Mouse (Mus musculus) midbrain, embryonic 16.5 days (tissue): Measurements from ENCODE around the gene Ifi202b. TPM values are rescaled to one million over a fixed set of nuclear protein-coding genes. Genes with fewer than 3 reads are reported as not detected.
"Not testable (repeated sequence)": the region's sequence is repeated elsewhere in the genome, so short reads cannot be mapped to it uniquely, and the experiment has no call there.

Experiments
- ATAC-seq: fragments of 200-750 bp; cut with Nextera tagmentation; 2 replicates; pipeline ENCODE4 v1.8.0; 2017; ENCODE audit warnings: moderate TSS enrichment
- H3K27ac ChIP-seq: fragments of 300-500 bp; sonication (generic); 2 replicates; pipeline ENCODE4 v1.5.1; 2014; ENCODE audit warnings: mild to moderate bottlenecking, low read length, mixed read lengths
- H3K27me3 ChIP-seq: fragments of 300-500 bp; sonication (generic); 2 replicates; pipeline ENCODE4 v1.6.1; 2014; ENCODE audit warnings: low read depth, low read length, mixed read lengths; ENCODE audit not compliant: control insufficient read depth, insufficient read depth
- H3K36me3 ChIP-seq: fragments of 300-500 bp; sonication (generic); 2 replicates; pipeline ENCODE4 v1.6.1; 2014; ENCODE audit warnings: mild to moderate bottlenecking, low read length, moderate library complexity, mixed read lengths; ENCODE audit not compliant: control insufficient read depth, insufficient read depth
- H3K4me1 ChIP-seq: fragments of 300-500 bp; sonication (generic); 2 replicates; pipeline ENCODE4 v1.6.1; 2014; ENCODE audit warnings: mild to moderate bottlenecking, low read length, mixed read lengths; ENCODE audit not compliant: control insufficient read depth, insufficient read depth
- H3K4me2 ChIP-seq: fragments of 300-500 bp; sonication (generic); 2 replicates; pipeline ENCODE4 v1.6.1; 2014; ENCODE audit warnings: mild to moderate bottlenecking, low read length, mixed read lengths
- H3K4me3 ChIP-seq: fragments of 300-500 bp; sonication (generic); 2 replicates; pipeline ENCODE4 v1.5.1; 2014; ENCODE audit warnings: low read depth, mild to moderate bottlenecking, low read length, moderate library complexity, mixed read lengths
- H3K9ac ChIP-seq: fragments of 300-500 bp; sonication (generic); 2 replicates; pipeline ENCODE4 v1.6.1; 2014; ENCODE audit warnings: low read depth, low read length, mixed read lengths
- H3K9me3 ChIP-seq: fragments of 300-500 bp; sonication (generic); replicated peaks from 2 replicates; pipeline ENCODE4 v1.6.1; 2014; ENCODE audit warnings: mild to moderate bottlenecking, low read length, mixed read lengths; ENCODE audit not compliant: control insufficient read depth, poor library complexity, severe bottlenecking
- WGBS: fragments of 180-500 bp; shearing (Covaris S2); extraction: QIAGEN DNeasy Blood & Tissue Kit; methylation state at CpG from one replicate; pipeline ENCODE4 v1.1.7; 2014; 5-methylcytosine and 5-hydroxymethylcytosine counted together
- polyA plus RNA-seq: library from polyadenylated mRNA; unstranded; fragments of >200 nt; fragmentation: Nextera tagmentation; extraction: Ambion mirVana; gene quantifications from 2 replicates; pipeline ENCODE4 v1.2.1, GENCODE M21; 2015

Gene Ifi202b
- polyA plus RNA-seq, 1 experiment from 2014 or later = 0.10 TPM

GRCm38 (mm10) chr1:173914559-173914958 lies 68.0 kb downstream of the Ifi202b start:
- Histone ChIP-seq H3K9me3 (no peaks in the 10 kb centered on the region), H3K36me3 (no peaks in the 10 kb centered on the region), H3K9ac (no peak overlapping the region), H3K27ac (no peak overlapping the region), H3K27me3 (no peaks in the 10 kb centered on the region), H3K4me2 (no peak overlapping the region), H3K4me1 (no peaks in the 10 kb centered on the region), H3K4me3 (no peak overlapping the region)
- no peak for ATAC-seq
- WGBS = 86% methylated on average over 2 of the region's 2 CpGs

- H3K27me3 ChIP-seq, H3K27ac ChIP-seq, H3K4me1 ChIP-seq, H3K9ac ChIP-seq, H3K4me2 ChIP-seq, H3K9me3 ChIP-seq, ATAC-seq, H3K36me3 ChIP-seq, H3K4me3 ChIP-seq: not testable (repeated sequence)
Observed at GRCm38 (mm10) chr1:173913256-173913791, 69.2 kb downstream of the Ifi202b start.

Other genes starting within 250 kb of the Ifi202b start
- gene Ifi207, start 241.0 kb downstream of the Ifi202b start, polyA plus RNA-seq = 0.16 and 0.24 TPM in 2 replicates
- 0.13 and 0.50 TPM in 2 replicates for gene Ifi204, start 215.8 kb downstream of the Ifi202b start, polyA plus RNA-seq
- gene Ifi211, start 69.7 kb downstream of the Ifi202b start, polyA plus RNA-seq = 0.24 and 0.45 TPM in 2 replicates
- gene Mndal, start 40.3 kb downstream of the Ifi202b start, polyA plus RNA-seq = 1.1 and 1.2 TPM in 2 replicates
- gene Ifi203, start 40.1 kb downstream of the Ifi202b start, polyA plus RNA-seq = 0.35 and 0.47 TPM in 2 replicates
- gene Ifi205, start 49.1 kb upstream of the Ifi202b start, polyA plus RNA-seq = not detected in 2 replicates
- gene Olfr433, start 58.0 kb upstream of the Ifi202b start, polyA plus RNA-seq = not detected in 2 replicates
- gene Olfr432, start 66.5 kb upstream of the Ifi202b start, polyA plus RNA-seq = not detected in 2 replicates
- gene Olfr430, start 83.9 kb upstream of the Ifi202b start, polyA plus RNA-seq = not detected in 2 replicates
- gene Olfr429, start 101.6 kb upstream of the Ifi202b start, polyA plus RNA-seq = not detected in 2 replicates
- not detected in 2 replicates for gene Olfr427, start 114.1 kb upstream of the Ifi202b start, polyA plus RNA-seq
- not detected in 2 replicates for gene Olfr231, start 138.4 kb upstream of the Ifi202b start, polyA plus RNA-seq
- gene Olfr424, start 148.8 kb upstream of the Ifi202b start, polyA plus RNA-seq = not detected in 2 replicates
- gene Olfr420, start 172.9 kb upstream of the Ifi202b start, polyA plus RNA-seq = not detected in 2 replicates
- gene Spta1, start 190.0 kb upstream of the Ifi202b start, polyA plus RNA-seq = 0.06 and 0.16 TPM in 2 replicates